Mouse (Mus musculus) G1E (cell line): Measurements from ENCODE around the gene Daxx. TPM values are rescaled to one million over a fixed set of nuclear protein-coding genes. Genes with fewer than 3 reads are reported as not detected.
"Not testable (repeated sequence)": the region's sequence is repeated elsewhere in the genome, so short reads cannot be mapped to it uniquely, and the experiment has no call there.

ENCODE experiments used
- ATAC-seq: 2 replicates; pipeline ENCODE4 v1.8.0; 2016; ENCODE audit warnings: mild to moderate bottlenecking; ENCODE audit not compliant: insufficient number of reproducible peaks, poor library complexity, low FRiP score, severe bottlenecking; ENCODE audit errors: extremely low read depth
- DNase-seq: peaks from one replicate; pipeline ENCODE4 v3.0.0; 2012; ENCODE audit warnings: low spot score
- H3K27me3 ChIP-seq: 2 replicates; pipeline ENCODE4 v1.6.1; 2012; ENCODE audit warnings: mild to moderate bottlenecking, low read length, inconsistent platforms; ENCODE audit not compliant: insufficient read depth
- H3K36me3 ChIP-seq: replicated peaks from 2 replicates; pipeline ENCODE3; 2012; ENCODE audit warnings: mild to moderate bottlenecking, inconsistent platforms
- H3K4me1 ChIP-seq: 2 replicates; pipeline ENCODE4 v1.6.1; 2012; ENCODE audit warnings: low read depth, low read length, inconsistent platforms, mixed read lengths; ENCODE audit not compliant: insufficient read depth
- H3K4me3 ChIP-seq: 2 replicates; pipeline ENCODE4 v1.5.1; 2012; ENCODE audit warnings: low read depth, mild to moderate bottlenecking, inconsistent platforms, low read length, moderate library complexity, mixed read lengths
- H3K9me3 ChIP-seq: replicated peaks from 2 replicates; pipeline ENCODE4 v1.6.1; 2012; ENCODE audit warnings: inconsistent platforms
- CTCF ChIP-seq: IDR thresholded peaks from 2 replicates; pipeline ENCODE4 v1.5.1; 2012; ENCODE audit warnings: low read depth, low read length, inconsistent platforms, mixed read lengths
- GATA1 ChIP-seq: IDR thresholded peaks from 2 replicates; pipeline ENCODE4 v1.6.1; 2012; ENCODE audit warnings: borderline replicate concordance, low read length, inconsistent platforms, mixed read lengths
- GATA2 ChIP-seq: IDR thresholded peaks from 2 replicates; pipeline ENCODE4 v1.6.1; 2012; ENCODE audit warnings: low read depth, low read length, inconsistent platforms, borderline replicate concordance
- POLR2AphosphoS5 ChIP-seq: IDR thresholded peaks from 2 replicates; pipeline ENCODE4 v1.6.1; 2012; ENCODE audit warnings: low read depth, low read length, inconsistent platforms; ENCODE audit not compliant: insufficient replicate concordance
- TAL1 ChIP-seq: conservative IDR thresholded peaks from 2 replicates; pipeline ENCODE4 v1.6.1; 2012; ENCODE audit warnings: low read depth, low read length, inconsistent platforms, mixed read lengths
- polyA plus RNA-seq: library from polyadenylated mRNA; stranded (reverse); fragments of >175 nt; gene quantifications from 2 replicates; pipeline ENCODE4 v1.2.3, GENCODE M21; 2012
- total RNA-seq, 2 experiments: library from RNA; stranded (forward) in 1 of 2; stranded (reverse) in 1 of 2; fragments of 200-1000 nt in 1 of 2; fragments of >200 nt in 1 of 2; fragmentation: Nextera tagmentation in 1 of 2; gene quantifications; 2 replicates each; pipeline ENCODE4 v1.2.3; 2014 to 2017

Gene Daxx
- total and polyA plus RNA-seq, 3 experiments: 33.0 to 72.7 (median 67.4) TPM

DNA sequence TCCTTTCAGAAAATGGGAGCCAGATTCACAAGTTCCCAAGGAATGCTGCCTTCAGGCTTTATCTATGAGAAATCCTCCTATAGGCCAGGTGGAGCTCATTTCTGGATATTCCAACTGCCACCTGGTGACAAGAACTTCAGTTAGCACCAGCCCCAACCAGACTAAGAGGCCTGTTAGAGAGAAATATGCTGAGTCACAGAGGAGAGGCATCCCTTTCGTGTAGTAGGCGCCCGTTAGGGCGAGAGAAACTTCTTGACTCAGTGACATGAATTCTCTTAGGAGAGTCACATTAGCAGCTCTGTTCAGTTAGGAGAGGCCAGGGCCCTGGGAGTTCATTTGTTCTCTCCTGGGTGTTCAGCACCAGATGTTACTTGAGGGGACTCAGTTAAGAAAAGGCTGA lies 9.6 kb upstream of the Daxx start:
- Histone ChIP-seq H3K27me3 (no peaks in the 10 kb centered on the region), H3K4me3 (no peak overlapping the region), H3K4me1 (peaks cover 71% of the 10 kb centered on the region), H3K36me3 (no peaks in the 10 kb centered on the region), H3K9me3 (no peaks in the 10 kb centered on the region)
- DNase-seq: no peak
- ATAC-seq: peak; percentile 61
- TF ChIP-seq CTCF (no peak), GATA2 (no peak), GATA1 (no peak), POLR2AphosphoS5 (no peak), TAL1 (no peak)

- H3K4me1 ChIP-seq: peaks cover 73% of the 10 kb centered on the region
- H3K36me3 ChIP-seq: no peaks in the 10 kb centered on the region
- TF ChIP-seq CTCF (no peak), POLR2AphosphoS5 (no peak), GATA2 (no peak), TAL1 (no peak), GATA1 (no peak)
- ATAC-seq (no peak), DNase-seq (no peak)
- H3K9me3 ChIP-seq: no peaks in the 10 kb centered on the region
- no peaks in the 10 kb centered on the region for H3K27me3 ChIP-seq
- no peak overlapping the region; the same call in 1 of the 2 replicates for H3K4me3 ChIP-seq
Measured at GRCm38 (mm10) chr17:33900281-33900988, 8.8 kb upstream of the Daxx start.

DNA sequence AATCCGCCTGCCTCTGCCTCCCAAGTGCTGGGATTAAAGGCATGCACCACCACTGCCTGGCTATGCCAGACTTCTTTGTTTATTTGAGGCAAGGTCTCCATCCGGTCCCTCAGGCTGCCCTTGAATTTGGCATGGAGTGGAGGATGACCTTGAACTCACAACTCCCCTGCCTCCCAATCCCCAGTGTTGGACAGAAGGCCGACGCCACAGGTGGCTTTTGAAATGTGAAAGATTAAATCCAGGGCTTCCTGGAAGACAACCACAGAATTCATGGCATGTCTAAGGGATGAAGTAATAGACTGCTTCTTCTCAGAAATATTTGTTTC lies 8.3 kb upstream of the Daxx start:
- H3K4me1 ChIP-seq: peaks cover 71% of the 10 kb centered on the region

DNA sequence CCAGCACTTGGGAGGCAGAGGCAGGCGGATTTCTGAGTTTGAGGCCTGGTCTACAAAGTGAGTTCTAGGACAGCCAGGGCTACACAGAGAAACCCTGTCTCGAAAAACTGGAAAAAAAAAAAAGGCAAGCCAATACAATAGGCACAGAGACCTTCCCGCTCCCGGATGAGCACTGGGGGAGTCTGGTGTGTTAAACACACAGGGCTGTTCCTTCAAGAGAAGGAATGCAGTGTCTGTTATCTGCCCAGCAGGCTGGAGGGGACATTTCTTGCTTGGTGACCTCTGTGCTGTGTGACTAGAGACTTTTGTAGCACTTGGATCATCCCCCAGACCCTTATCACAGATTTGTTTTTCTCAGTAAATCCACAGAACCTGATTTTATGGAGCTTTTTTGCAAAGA lies 7.6 kb upstream of the Daxx start:
- no peak for TF ChIP-seq CTCF
- TF ChIP-seq GATA2: no peak
- TF ChIP-seq GATA1: no peak
- no peak for TF ChIP-seq TAL1
- no peak for TF ChIP-seq POLR2AphosphoS5
- Histone ChIP-seq H3K4me3 (no peak overlapping the region), H3K9me3 (no peaks in the 10 kb centered on the region), H3K27me3 (no peaks in the 10 kb centered on the region), H3K36me3 (no peaks in the 10 kb centered on the region), H3K4me1 (peaks cover 74% of the 10 kb centered on the region)
- ATAC-seq (no peak), DNase-seq (no peak)

More for the DNA sequence above, 8.3 kb upstream of the Daxx start:
- no peaks in the 10 kb centered on the region for H3K9me3 ChIP-seq
- no peak overlapping the region for H3K4me3 ChIP-seq
- H3K36me3 ChIP-seq: no peaks in the 10 kb centered on the region
- TF ChIP-seq GATA2 (no peak), POLR2AphosphoS5 (no peak), GATA1 (no peak), TAL1 (no peak), CTCF (no peak)
- no peak for ATAC-seq
- no peak for DNase-seq
- no peaks in the 10 kb centered on the region for H3K27me3 ChIP-seq

- TF ChIP-seq GATA1 (no peak), CTCF (no peak), POLR2AphosphoS5 (no peak), TAL1 (no peak), GATA2 (no peak)
Measured at GRCm38 (mm10) chr17:33902079-33902478, 7.1 kb upstream of the Daxx start.

GRCm38 (mm10) chr17:33902491-33902890 lies 6.7 kb upstream of the Daxx start:
- H3K36me3 ChIP-seq: no peaks in the 10 kb centered on the region
- no peak for TF ChIP-seq CTCF
- no peak for TF ChIP-seq POLR2AphosphoS5
- TF ChIP-seq GATA2: no peak
- no peak for TF ChIP-seq TAL1
- no peak for TF ChIP-seq GATA1
- H3K27me3 ChIP-seq: no peaks in the 10 kb centered on the region
- no peaks in the 10 kb centered on the region for H3K9me3 ChIP-seq
- no peak for DNase-seq
- ATAC-seq: no peak
- H3K4me1 ChIP-seq: peaks cover 77% of the 10 kb centered on the region
- H3K4me3 ChIP-seq: no peak overlapping the region

More at GRCm38 (mm10) chr17:33902079-33902478, 7.1 kb upstream of the Daxx start:
- Histone ChIP-seq H3K9me3 (no peaks in the 10 kb centered on the region), H3K4me3 (no peak overlapping the region), H3K27me3 (no peaks in the 10 kb centered on the region), H3K4me1 (peaks cover 78% of the 10 kb centered on the region), H3K36me3 (no peaks in the 10 kb centered on the region)
- ATAC-seq (no peak), DNase-seq (no peak)

DNA sequence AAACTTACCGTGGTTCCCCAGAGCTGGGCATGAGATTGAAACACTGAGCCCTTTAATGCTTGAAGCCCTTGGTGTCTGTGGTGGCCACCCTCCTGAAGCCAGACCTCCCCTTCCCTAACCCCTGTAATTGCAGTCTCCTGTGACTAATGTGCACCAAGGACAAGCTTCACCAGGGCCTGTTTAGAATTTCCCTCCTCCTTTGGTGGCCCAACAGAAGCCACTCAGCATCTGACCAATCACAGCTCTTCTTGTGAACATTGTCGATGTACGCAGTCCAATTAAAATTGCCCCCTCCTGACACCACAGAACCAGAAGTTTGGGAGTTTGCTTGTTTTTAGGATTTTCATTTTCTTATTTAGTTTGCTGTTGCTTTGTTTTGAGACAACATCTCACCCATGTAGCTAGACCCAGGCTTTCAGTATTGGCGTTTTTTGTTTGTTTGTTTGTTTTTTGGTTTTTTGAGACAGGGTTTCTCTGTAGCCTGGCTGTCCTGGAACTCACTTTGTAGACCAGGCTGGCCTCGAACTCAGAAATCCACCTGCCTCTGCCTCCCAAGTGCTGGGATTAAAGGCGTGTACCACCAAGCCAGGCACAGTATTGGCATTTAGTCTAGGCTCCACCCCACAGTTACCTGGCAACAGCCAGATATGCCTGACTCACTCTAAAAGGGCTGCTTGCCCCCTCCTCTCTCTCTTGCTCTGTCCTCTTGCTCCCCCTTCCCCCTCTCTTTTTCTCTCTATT lies 5.1 kb upstream of the Daxx start:
- not testable (repeated sequence) for H3K36me3 ChIP-seq, H3K9me3 ChIP-seq, H3K27me3 ChIP-seq, H3K4me3 ChIP-seq, DNase-seq, ATAC-seq
- H3K4me1 ChIP-seq: peaks cover 76% of the 10 kb centered on the region

DNA sequence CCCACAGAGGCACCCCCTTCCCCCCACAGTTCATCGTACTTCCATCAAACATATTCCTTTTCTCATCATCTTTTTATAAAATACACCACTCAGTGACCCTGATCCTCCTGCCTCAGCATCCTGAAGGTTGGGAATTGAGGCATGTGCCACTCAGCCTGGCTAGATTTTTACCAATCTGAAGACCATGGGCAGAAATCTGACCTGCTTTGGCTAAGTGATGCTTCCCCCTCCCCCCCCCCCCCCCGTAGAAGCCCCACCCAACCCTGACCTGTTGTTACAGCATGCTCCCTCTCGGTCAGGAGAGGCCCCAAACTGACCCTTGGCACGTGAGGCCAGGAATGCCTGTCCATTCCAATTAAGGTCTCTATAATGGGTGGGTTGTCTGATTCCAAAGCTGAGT lies 4.4 kb upstream of the Daxx start, which contains the start of gene Platr17:
Gene Platr17 (plus strand): TSS at position 301 of the 400 bp plus-strand sequence.
- ATAC-seq, DNase-seq, H3K36me3 ChIP-seq, H3K9me3 ChIP-seq, H3K4me3 ChIP-seq, H3K27me3 ChIP-seq: not testable (repeated sequence)
- H3K4me1 ChIP-seq: peaks cover 70% of the 10 kb centered on the region
